Mouse (Mus musculus) heart, adult 18-20 months (tissue): ENCODE measurements at regions not wholly inside any gene's neighbourhood (a gene's known extent, or its start where the extent isn't known, plus 50 kb on each side); places are given as distances from the start of the nearest gene placed in this dataset.
A peak's percentile ranks its signal among the peaks of the same experiment; 100 is the strongest.
"Not testable (repeated sequence)": the region's sequence is repeated elsewhere in the genome, so short reads cannot be mapped to it uniquely, and the experiment has no call there.

Source experiments
- DNase-seq, 2 experiments: peaks; one replicate each; pipeline ENCODE4 v3.0.0; 2021 to 2022; ENCODE audit warnings: mixed read lengths in 1 of 2

- DNase-seq: no peak
Observed at GRCm38 (mm10) chr13:44455193-44455592, 274.1 kb upstream of the Jarid2 start.

DNA sequence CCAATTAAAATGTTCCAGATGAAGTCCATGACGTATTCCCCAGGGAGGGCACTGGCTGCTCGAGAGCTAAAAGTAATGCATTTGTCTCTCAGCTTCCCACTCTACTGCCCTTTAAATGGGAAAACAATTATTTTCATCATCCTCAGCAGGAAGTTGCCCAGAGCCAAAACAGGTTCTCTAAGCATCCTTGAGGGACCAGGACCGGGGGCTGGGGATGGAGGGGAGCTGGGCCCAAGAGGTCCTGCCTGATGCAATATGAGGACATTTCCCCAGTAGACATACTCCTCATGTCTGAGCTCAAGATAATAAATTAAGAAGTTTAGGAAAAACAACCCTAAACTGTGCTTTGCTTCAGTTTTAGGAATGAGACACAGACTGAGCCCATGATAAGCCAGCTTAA is 270.5 kb upstream of the Jarid2 start:
- DNase-seq: no peak

GRCm38 (mm10) chr13:44459148-44459547 is 270.1 kb upstream of the Jarid2 start:
- DNase-seq: no peak

DNA sequence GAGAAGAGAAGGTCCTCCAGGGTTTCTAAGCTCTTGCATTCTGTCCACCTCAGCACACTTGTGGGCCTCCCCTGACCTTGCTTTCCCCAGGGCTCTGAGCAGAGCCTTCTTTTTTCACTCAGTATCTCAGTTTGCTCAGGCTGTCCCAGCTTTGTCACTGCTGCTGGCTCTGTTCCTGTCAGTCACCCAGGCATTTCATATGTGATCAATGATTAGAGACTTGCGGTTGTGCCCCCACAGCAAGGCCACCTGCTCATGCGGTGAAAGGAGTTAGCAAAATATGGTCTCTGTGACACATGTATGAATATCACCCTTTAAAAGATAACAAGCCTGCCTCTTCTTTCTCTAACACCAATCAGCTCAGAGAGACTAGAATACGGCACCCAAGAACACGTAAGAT is 265.6 kb upstream of the Jarid2 start:
- DNase-seq: no peak

GRCm38 (mm10) chr13:44465567-44465966 is 263.7 kb upstream of the Jarid2 start:
- no peak for DNase-seq

- DNase-seq: peak; percentile 53 to 80
Observed at GRCm38 (mm10) chr13:44468963-44469674, 260.2 kb upstream of the Jarid2 start.

GRCm38 (mm10) chr13:44469675-44470074 is 259.6 kb upstream of the Jarid2 start:
- DNase-seq: no peak

GRCm38 (mm10) chr13:44473200-44473599 is 256.1 kb upstream of the Jarid2 start:
- DNase-seq: no peak

DNA sequence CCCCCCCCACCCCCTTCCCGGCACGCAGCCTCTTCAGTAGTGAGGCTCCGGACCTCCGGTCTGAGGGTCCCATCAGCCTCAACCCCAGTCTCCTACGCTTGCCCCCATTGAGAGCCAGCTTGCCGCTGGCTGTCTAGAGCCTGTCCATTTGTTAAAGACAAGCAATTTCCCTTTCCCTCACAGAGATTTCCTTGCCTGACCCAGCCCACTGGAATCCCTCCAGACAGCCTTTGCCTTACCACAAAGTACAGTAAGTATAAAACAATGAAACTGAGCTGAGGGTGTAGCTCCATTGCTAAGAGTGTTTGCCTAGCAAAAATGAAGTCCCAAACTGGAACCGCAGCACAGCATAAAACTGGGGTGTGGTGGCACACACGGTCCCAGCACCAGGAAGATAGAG is 252.4 kb upstream of the Jarid2 start:
- peak; percentile 72 to 85 for DNase-seq

DNA sequence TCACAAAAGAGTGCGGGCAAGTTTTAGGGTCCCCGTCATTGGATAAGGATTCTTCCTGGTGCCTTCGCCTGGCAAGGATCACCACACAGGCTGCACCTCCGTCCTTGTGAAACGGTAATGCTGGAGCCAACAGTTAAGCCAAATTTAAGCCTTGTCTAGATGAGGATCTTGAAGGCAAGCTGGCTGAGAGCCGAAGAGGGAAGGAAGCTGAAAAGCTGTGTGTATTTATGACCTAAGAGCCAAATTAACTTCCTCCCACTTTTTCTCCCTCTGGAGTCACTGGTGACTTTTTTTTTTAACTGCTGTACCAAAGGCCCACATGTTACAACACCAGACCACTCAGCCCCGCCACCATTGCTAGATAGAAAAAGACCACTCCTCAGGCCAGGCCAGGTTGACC is 249.1 kb upstream of the Jarid2 start:
- DNase-seq: peak; percentile 37 to 67

DNA sequence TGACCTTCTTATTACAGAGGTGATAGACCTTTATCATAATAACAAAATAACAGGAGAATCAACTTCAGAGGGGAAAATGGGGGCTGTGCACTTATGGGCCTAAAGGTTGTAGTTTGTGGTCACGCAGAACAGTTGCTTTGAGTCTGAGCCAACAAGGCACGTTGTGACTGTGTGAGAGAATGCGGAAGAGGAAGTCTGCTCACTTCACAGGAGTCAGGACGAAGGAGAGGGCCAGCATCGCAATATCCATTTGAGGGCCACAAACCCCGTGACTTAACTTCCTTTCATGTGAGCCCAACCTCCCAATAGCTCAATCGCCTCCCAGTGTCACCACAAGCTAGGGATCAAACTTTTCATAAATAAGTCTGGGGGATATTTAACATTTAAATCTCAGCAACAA is 246.6 kb upstream of the Jarid2 start:
- DNase-seq: peak in 1 of 2 experiments; percentile 46

- DNase-seq: peak; percentile 38 to 45
Observed at GRCm38 (mm10) chr13:44484582-44485329, 244.5 kb upstream of the Jarid2 start.

DNA sequence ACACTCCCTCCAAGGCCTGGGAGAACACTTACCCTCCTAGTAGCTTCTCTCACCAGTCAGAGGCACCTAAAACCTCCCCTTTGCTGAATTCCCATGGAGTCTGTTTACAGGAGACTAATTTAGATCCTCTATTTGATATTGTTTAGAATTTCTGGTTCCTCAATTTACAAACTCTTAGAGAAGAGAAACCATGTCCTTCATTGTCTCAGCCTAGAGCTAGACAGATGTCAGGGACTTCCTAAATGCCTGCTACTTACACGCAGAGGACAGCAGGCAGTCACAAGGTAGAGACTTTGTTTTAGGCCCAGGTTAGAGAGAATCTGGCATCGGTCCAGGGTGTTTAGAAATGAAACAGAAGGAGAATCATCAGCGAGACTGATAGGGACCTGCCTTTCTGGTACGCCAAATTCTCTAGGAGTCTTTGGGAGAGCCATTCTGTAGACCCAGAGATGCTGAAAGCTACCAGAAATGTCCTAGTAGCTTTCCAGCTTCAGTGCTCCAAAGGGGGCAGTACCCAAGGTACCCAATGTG is 238.3 kb upstream of the Jarid2 start:
- DNase-seq: no peak

GRCm38 (mm10) chr13:44493884-44494283 is 235.4 kb upstream of the Jarid2 start:
- no peak for DNase-seq

DNA sequence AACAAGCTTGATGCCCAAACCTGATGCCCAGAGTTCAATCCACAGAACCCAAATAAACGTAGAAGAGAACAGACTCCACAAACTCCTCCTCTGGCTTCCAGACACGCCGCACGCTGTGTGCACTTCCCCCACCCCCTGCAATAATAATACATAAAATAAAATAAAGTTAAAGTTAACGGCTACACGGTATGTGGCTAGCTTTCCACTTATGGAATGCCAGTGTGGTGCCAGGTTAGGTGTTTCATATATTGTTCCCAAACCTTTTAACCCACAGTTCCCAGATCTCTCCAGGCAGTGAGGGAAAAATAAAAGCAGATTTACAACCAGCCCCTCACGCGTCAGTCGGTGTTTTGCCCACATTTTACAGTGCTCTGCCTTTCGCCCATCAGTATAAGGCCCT is 233.8 kb upstream of the Jarid2 start:
- no peak for DNase-seq

DNA sequence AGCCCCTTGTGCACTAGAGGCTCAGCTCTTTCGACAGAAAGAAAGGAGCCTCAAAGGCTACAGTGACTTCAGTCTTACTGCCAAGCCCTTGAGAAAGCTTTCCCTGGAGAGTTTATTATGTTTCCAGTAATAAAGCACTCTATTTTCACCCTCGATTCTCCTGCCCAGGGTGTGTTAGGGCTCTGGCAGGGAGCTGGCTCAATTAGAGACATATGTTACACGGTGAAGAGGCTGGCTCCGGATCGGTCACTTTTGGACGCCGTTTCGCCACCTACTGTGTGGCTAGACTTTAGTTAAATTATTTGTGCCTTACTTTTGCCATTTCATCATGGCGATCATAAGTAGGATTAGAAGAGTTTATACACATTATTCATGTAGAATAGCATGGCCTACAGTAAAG is 232.7 kb upstream of the Jarid2 start:
- no peak for DNase-seq

DNA sequence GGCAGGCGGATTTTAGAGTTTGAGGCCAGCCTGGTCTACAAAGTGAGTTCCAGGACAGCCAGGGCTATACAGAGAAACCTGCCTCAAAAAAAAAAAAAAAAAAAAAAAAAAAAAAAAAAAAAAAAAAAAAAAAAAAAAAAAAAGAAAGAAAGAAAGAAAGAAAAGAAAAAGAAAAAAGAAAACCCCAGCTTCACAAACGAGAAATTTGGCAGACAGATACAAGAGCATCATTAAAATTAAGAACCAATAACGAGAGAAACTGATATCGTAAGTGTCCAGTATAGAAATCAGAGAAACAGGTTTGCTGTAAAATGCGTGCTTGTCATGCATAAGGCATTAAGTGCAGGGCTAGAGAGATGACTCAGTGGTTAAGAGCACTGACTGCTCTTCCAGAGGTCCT is 228.4 kb upstream of the Jarid2 start:
- not testable (repeated sequence) for DNase-seq

DNA sequence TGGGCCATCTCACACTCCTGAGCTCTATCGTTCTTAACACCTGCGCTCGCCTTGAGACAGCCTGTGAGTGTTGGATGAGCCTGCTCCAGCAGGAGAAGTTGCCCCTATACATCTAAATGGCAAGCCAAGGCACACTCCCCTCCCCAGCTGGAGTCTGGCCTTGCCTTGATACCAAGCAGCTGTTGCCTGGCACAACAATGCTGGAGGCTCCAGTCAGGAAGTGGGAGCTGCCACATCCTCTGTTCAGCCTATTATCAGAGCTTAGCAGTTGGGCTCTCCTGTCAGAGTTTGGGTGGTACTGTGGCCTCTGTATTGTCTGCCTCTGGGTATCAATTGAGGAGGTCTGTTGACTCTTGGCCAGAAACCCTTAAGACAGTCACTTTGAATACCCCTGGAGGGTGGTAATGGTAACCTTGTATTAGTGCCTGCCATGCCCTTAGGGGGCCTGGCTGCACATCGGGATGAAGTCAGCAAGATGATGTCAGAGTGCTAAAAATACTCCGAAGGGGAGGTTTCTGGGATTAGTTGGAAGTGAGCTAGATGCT is 227.4 kb upstream of the Jarid2 start:
- DNase-seq: peak; percentile 39 to 59

DNA sequence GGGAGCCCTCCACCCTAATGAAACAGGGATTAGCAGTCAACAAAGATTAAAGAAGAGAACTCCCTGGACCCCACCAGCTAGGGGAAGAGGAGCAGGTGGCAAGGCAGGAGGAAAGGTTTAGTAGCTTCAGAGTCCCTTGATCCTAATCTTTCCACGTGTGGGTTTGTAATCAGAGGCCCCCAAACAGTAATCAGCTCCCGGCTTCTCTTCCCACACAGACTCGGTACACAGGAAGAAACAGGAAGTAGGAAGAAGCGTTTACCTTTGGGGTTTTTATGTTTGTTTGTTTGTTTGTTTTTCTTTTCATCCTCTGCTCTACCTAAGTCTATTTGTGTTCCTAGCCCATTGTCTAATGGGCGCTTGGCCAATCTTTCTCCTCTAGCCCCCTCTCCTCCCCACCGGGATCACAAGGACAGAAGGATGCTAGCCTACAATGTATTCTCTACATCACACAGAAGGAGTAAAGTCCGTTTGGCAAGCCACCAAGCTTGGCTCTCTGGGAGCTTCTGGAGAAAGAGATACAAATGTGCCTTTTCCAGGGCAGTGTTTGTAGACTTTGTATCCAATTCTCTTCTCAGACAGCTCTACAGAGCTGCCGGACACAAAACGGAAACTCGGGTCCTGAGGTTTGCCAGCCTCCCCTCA is 226.5 kb upstream of the Jarid2 start:
- no peak for DNase-seq

- DNase-seq: no peak
Observed at GRCm38 (mm10) chr13:44503257-44503950, 225.9 kb upstream of the Jarid2 start.

DNA sequence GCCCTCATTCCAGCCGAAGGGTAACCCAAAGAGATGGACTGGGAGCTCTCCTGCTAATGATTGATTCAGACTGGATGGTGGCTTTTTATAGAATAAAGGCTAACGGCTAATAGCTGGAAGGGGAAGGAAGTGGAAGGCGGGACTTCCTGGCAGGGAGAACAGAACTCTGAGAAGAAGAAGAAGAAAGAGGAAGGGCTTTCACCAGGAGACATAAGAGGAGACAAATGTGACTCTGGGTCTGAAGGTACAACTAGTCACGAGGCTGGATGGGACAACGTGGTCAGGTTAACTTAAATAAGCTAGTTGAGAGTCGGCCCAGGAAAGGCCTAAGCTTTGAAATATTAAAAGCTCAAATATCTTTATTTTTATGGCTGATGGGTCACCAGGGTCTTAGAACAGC is 224.8 kb upstream of the Jarid2 start:
- peak in 1 of 2 experiments; percentile 60 for DNase-seq

DNA sequence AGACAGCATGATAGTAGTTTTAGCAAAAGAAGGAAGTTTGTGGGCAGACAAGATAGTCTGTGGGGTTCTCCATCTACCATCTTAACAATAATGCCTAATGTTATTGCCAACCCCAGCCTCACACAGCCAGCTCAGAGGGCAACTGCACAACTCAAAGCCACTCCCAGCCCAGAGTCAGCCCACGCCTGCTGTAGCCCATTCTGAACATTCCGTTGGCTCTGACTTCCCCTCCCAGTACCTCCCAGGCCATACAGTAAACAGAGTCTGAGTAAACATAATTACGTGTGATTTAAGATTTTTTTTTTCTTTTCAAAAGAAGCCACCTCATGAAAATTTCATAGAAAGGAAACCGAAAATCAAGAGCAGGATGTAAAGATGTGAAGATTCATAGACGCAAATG is 222.3 kb upstream of the Jarid2 start:
- no peak for DNase-seq
